Mouse (Mus musculus) heart, adult 2 months (tissue): Measurements from ENCODE around the gene Ftsj1. TPM values are rescaled to one million over a fixed set of nuclear protein-coding genes. Genes with fewer than 3 reads are reported as not detected.
A peak's percentile ranks its signal among the peaks of the same experiment; 100 is the strongest.

Source experiments
- DNase-seq, 2 experiments: peaks; one replicate each; pipeline ENCODE4 v3.0.0; 2021
- H3K27ac ChIP-seq: fragments of 200-600 bp; 2 replicates; pipeline ENCODE4 v1.8.1; 2022
- H3K27me3 ChIP-seq: fragments of 200-500 bp; 2 replicates; pipeline ENCODE4 v1.6.1; 2012; ENCODE audit warnings: mild to moderate bottlenecking, low read length, inconsistent platforms, mixed read lengths; ENCODE audit not compliant: control insufficient read depth, insufficient read depth
- H3K36me3 ChIP-seq: fragments of 200-500 bp; 2 replicates; pipeline ENCODE4 v1.6.1; 2012; ENCODE audit warnings: low read length, inconsistent platforms; ENCODE audit not compliant: control insufficient read depth, insufficient read depth
- H3K4me1 ChIP-seq: fragments of 200-500 bp; 2 replicates; pipeline ENCODE4 v1.6.1; 2011; ENCODE audit warnings: low read length; ENCODE audit not compliant: control insufficient read depth, insufficient read depth
- H3K4me3 ChIP-seq: fragments of 200-600 bp; 2 replicates; pipeline ENCODE4 v1.8.1; 2022
- H3K79me2 ChIP-seq: fragments of 200-500 bp; replicated peaks from 2 replicates; pipeline ENCODE4 v1.6.1; 2012; ENCODE audit warnings: mild to moderate bottlenecking, inconsistent platforms, low read length, moderate library complexity, mixed read lengths; ENCODE audit not compliant: control insufficient read depth, insufficient read depth
- H3K9ac ChIP-seq: fragments of 200-500 bp; 2 replicates; pipeline ENCODE4 v1.6.1; 2012; ENCODE audit warnings: low read depth, mild to moderate bottlenecking, control low read depth, inconsistent platforms, low read length, mixed read lengths
- CTCF ChIP-seq: fragments of 200-600 bp; IDR thresholded peaks from 2 replicates; pipeline ENCODE4 v1.8.1; 2022; ENCODE audit warnings: antibody characterized with exemption, mild to moderate bottlenecking, moderate library complexity
- EP300 ChIP-seq: fragments of 200-500 bp; IDR thresholded peaks from 2 replicates; pipeline ENCODE4 v1.6.1; 2011; ENCODE audit warnings: low read depth, low read length, control low read depth; ENCODE audit not compliant: insufficient read depth
- POLR2A ChIP-seq: fragments of 200-500 bp; IDR thresholded peaks from 2 replicates; pipeline ENCODE4 v1.6.1; 2011; ENCODE audit warnings: mild to moderate bottlenecking, low read depth, low read length, control low read depth; ENCODE audit not compliant: insufficient read depth
- WGBS: fragments of 180-500 bp; shearing (Covaris S2); methylation state at CpG from one replicate; pipeline ENCODE4 v1.1.7; 2018; 5-methylcytosine and 5-hydroxymethylcytosine counted together
- intact Hi-C: fragments of 180-260 bp; cut with DNase I; formaldehyde crosslinking; loops from one replicate; pipeline ENCODE4 v1.15.1; 2025
- polyA plus RNA-seq: library from polyadenylated mRNA; depleted of rRNA; stranded (reverse); fragments of >200 nt; gene quantifications from 2 replicates; pipeline ENCODE4 v1.2.3, GENCODE M21; 2012
- total RNA-seq, 2 experiments: library from RNA; stranded (reverse); gene quantifications; 2 replicates each; pipeline ENCODE4 v1.2.3; 2021

Gene Ftsj1
- total and polyA plus RNA-seq, 3 experiments = 9.6 to 20.0 (median 11.8) TPM

DNA sequence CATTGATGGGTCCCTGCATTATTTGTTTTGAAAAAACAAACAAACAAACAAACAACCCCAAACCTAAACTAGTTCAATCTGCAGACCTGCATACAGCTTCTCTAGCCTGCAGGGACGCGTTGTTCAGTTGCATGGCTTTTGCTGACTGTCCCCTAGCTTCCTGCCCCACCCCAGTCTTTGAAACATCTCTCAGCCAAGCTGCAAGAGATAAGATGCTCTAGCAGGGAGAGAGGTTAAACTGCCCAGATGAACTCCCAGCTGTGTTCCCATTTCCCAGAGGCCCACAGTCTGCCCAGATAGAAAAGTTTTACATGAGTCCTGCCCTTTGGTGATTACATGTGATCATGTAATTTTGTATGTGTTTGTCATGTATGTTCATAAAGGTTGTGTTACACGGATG lies 12.0 kb upstream of the Ftsj1 start:
- no peak for DNase-seq
- intact Hi-C loops = no loop called here
- no peaks in the 10 kb centered on the region for H3K79me2 ChIP-seq
- H3K27me3 ChIP-seq = no peaks in the 10 kb centered on the region
- TF ChIP-seq POLR2A (no peak), EP300 (no peak), CTCF (no peak)
- H3K36me3 ChIP-seq = no peaks in the 10 kb centered on the region
- no peak overlapping the region for H3K27ac ChIP-seq
- H3K4me1 ChIP-seq = no peaks in the 10 kb centered on the region
- 70% methylated on average over 3 of the region's 3 CpGs for WGBS
- H3K9ac ChIP-seq = no peak overlapping the region
- H3K4me3 ChIP-seq = no peak overlapping the region

DNA sequence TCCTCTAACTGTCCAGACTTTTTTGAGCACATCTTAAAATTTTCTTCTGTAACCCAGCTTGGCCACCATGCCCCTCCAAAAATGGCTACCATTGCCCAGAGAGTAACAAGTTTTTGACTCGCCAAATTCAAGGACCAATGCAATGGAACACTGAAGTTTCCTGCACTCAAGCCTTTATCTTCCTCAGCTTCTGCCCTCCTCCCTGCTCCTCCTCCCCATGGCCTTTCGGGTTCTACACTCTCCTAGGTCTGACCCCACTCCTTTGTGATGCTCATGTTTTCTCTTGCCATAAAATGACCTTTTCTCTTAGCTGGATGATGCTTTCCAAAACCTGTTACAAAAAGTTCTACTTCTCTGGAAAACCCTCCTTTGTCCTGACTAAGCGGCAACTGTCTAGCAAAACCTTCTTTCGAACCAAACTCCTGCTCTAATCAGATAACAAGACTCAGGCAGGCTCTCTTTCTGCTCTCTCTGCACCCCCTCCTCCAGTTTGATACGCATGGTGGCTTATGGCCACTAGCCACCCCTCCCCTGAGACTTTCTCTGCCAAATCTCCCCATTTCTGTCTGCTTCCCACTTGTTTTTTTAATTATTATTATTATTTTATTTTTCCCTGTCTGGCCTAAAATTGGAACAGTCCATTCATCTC lies 11.1 kb upstream of the Ftsj1 start:
- intact Hi-C loops = no loop called here
- Histone ChIP-seq H3K4me3 (no peak overlapping the region), H3K79me2 (no peaks in the 10 kb centered on the region), H3K9ac (no peak overlapping the region), H3K27me3 (no peaks in the 10 kb centered on the region), H3K36me3 (no peaks in the 10 kb centered on the region), H3K4me1 (no peaks in the 10 kb centered on the region), H3K27ac (no peak overlapping the region)
- no peak for TF ChIP-seq POLR2A
- no peak for TF ChIP-seq EP300
- TF ChIP-seq CTCF = no peak
- DNase-seq = no peak
- WGBS = 63% methylated on average over 5 of the region's 5 CpGs

DNA sequence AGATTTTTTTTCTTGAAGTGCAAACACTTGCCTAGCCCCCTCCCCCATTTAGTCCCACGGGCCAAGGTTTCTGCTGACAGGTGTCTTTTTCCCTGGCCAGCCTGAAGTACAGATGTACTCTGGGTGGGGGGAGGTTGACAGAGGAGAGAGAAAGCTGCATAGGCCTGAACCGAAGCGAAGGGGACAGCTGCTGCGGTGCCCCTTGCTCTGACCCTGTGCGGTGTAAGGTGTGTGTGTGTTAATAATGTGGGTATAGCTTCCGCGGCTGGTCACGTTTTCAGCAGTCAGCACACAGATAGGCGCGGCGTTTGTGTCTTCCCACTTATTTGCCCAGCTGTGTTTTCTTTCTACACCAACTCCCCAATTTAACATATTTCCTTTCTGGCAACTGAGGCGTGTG lies 7.3 kb upstream of the Ftsj1 start:
- Histone ChIP-seq H3K4me1 (no peaks in the 10 kb centered on the region), H3K27ac (no peak overlapping the region), H3K27me3 (no peaks in the 10 kb centered on the region), H3K4me3 (no peak overlapping the region), H3K79me2 (no peaks in the 10 kb centered on the region), H3K9ac (no peak overlapping the region), H3K36me3 (no peaks in the 10 kb centered on the region)
- no peak for TF ChIP-seq EP300
- TF ChIP-seq POLR2A = no peak
- TF ChIP-seq CTCF = no peak
- 79% methylated on average over 12 of the region's 12 CpGs for WGBS
- intact Hi-C loops = loop anchor here (10.0 kb wide), 2 partner anchors 115 to 185 kb away; partner anchors contain the start of genes Rbm3 and Suv39h1
- no peak for DNase-seq

DNA sequence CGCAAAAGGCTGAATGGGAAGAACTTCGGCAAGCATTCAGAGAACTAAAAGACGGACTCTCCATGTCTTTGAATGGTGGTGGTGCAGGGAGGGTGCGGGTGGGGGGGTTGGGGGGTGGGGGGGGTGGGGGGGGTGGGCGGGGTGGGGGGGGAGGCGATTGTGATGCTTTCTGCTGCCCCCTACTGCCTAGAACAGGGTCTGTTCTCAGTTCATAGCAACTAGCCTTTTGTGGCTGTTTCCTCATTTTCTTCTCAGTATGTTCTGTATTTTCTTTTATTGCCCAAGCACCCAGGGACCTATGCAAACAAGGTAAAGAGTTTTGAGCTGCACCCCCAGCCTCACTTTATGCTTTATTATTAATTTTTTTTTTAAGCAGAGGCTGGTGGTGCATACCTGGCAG lies 3.6 kb upstream of the Ftsj1 start:
- intact Hi-C loops = loop anchor here (10.0 kb wide), 2 partner anchors 111 to 181 kb away; partner anchors contain the start of genes Rbm3 and Suv39h1
- no peak for DNase-seq
- Histone ChIP-seq H3K9ac (no peak overlapping the region), H3K4me3 (no peak overlapping the region), H3K27me3 (no peaks in the 10 kb centered on the region), H3K4me1 (no peaks in the 10 kb centered on the region), H3K36me3 (no peaks in the 10 kb centered on the region), H3K79me2 (no peaks in the 10 kb centered on the region), H3K27ac (no peak overlapping the region)
- WGBS = 19% methylated on average over 5 of the region's 6 CpGs
- TF ChIP-seq CTCF (peak; percentile 21; the same call in 1 of the 2 replicates), POLR2A (no peak)

DNA sequence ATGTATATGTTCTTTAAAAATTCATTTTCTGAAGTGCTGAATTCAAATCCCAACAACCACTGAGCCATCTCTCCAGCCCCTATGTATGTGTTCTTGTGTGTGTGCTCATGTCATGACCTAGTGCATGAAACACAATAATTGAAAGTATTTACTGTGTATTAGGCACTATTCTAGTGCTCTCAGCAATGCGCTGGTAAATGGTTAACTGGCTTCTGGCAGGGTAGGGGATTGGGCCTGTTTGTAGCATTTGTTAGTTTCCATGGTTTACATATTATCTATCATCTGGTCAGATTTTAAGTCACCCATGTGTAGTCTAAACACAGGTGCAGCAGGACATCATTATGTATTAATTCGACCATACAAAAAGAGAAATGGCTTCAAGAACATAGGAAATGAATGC lies 1.5 kb upstream of the Ftsj1 start:
- H3K9ac ChIP-seq = no peak overlapping the region
- H3K79me2 ChIP-seq = no peaks in the 10 kb centered on the region
- no peak for DNase-seq
- no peaks in the 10 kb centered on the region for H3K4me1 ChIP-seq
- no peak overlapping the region for H3K4me3 ChIP-seq
- no peak overlapping the region for H3K27ac ChIP-seq
- no peaks in the 10 kb centered on the region for H3K36me3 ChIP-seq
- intact Hi-C loops = loop anchor here (10.0 kb wide), 2 partner anchors 109 to 179 kb away; partner anchors contain the start of genes Rbm3 and Suv39h1
- no peaks in the 10 kb centered on the region for H3K27me3 ChIP-seq
- TF ChIP-seq CTCF = no peak
- WGBS = 87% methylated on average over 2 of the region's 2 CpGs

DNA sequence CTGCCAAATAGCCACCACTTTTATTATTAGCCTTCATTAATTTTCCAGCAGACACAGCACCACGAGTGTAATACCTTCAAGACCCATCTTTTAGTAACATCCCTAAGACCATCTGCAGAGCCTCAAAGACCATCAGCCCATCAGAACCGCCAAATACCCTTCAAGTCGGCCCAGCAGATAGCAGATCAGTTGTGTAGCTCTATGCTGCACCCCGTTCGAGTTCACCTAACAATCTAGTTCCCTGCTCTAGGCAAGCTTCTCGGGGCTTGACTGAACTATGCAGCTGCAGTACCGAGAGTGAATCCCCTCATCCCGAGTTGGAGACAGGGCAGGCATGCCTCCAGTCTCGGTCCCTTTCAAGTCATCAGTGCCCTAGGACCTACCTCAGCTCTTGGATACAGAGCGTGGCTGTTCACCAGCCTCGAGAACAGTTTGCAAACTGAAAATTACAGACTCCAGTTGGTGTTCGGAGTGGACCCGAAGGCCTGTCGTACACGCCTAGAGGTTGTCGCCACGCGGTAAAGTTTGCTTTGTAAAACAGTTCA lies 345 bp downstream of the Ftsj1 start:
- 14% methylated on average over 18 of the region's 18 CpGs for WGBS
- H3K4me3 ChIP-seq = peak overlapping the region; percentile 52
- intact Hi-C loops = loop anchor here (10.0 kb wide), 2 partner anchors 107 to 177 kb away; partner anchors contain the start of genes Rbm3 and Suv39h1
- no peak for TF ChIP-seq EP300
- TF ChIP-seq CTCF = no peak
- TF ChIP-seq POLR2A = peak; percentile 64; the same call in 1 of the 2 replicates
- H3K36me3 ChIP-seq = no peaks in the 10 kb centered on the region
- H3K9ac ChIP-seq = peak overlapping the region; percentile 67
- peak overlapping the region; percentile 92 for H3K27ac ChIP-seq
- H3K79me2 ChIP-seq = no peaks in the 10 kb centered on the region
- no peak for DNase-seq
- H3K4me1 ChIP-seq = no peaks in the 10 kb centered on the region
- H3K27me3 ChIP-seq = no peaks in the 10 kb centered on the region
